Mouse (Mus musculus) heart, adult 2 months (tissue): ENCODE data around the gene Ltbr.

ENCODE experiments used
- CTCF ChIP-seq: fragments of 200-600 bp; IDR thresholded peaks from 2 replicates; pipeline ENCODE4 v1.8.1; 2022; ENCODE audit warnings: antibody characterized with exemption, mild to moderate bottlenecking, moderate library complexity
- EP300 ChIP-seq: fragments of 200-500 bp; IDR thresholded peaks from 2 replicates; pipeline ENCODE4 v1.6.1; 2011; ENCODE audit warnings: low read depth, low read length, control low read depth; ENCODE audit not compliant: insufficient read depth
- POLR2A ChIP-seq: fragments of 200-500 bp; IDR thresholded peaks from 2 replicates; pipeline ENCODE4 v1.6.1; 2011; ENCODE audit warnings: mild to moderate bottlenecking, low read depth, low read length, control low read depth; ENCODE audit not compliant: insufficient read depth

GRCm38 (mm10) chr6:125348721-125349574 lies 35.3 kb upstream of the Ltbr start, which contains the start of gene Tnfrsf1a:
- TF ChIP-seq EP300: no peak
- no peak for TF ChIP-seq CTCF
- no peak for TF ChIP-seq POLR2A
